Mouse (Mus musculus): ENCODE data around the gene Nek8.

DNA sequence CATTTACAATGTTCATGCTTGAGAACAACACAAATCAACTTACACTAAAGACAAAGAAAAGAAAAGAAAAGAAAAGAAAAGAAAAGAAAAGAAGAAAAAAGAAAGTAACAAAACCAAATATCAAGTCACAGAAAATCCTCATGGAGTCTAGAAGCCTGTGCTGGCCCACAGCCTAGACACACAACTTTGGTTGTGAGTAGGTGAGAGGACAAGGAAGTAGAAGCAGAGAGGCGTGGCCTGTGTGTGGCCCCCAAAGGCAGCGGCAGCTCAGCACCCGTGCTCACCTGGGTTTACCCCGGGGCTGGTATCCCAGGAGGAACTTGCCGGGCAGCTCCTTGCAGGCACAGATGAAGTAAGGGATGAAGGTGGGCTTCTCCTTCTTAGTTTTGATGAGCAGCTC lies 35.0 kb upstream of the Nek8 start:
- no peak for TF ChIP-seq CTCF (IDR thresholded peaks at IDR 0.05; ENCODE audit: control insufficient read depth, insufficient read depth, insufficient replicate concordance, low read depth, low read length)
- TF ChIP-seq POLR2A (IDR thresholded peaks at IDR 0.05; ENCODE audit: control insufficient read depth, low read depth, low read length) = no peak

Data from testis, adult 2 months (tissue).